Mouse (Mus musculus): ENCODE data around the gene Timp2. TPM values are rescaled to one million over a fixed set of nuclear protein-coding genes. Genes with fewer than 3 reads are reported as not detected.

The Timp2 gene
- total RNA-seq, 1 experiment from 2014 or later = 23.0 TPM

Other genes with a start within 250 kb of the Timp2 start
- 0.10 and 1.1 TPM in 2 replicates for gene Dnah17, start 225.1 kb downstream of the Timp2 start, total RNA-seq (2017)
- 31.0 and 48.1 TPM in 2 replicates for gene Cyth1, start 107.1 kb downstream of the Timp2 start, total RNA-seq (2017)
- gene Usp36, start 65.5 kb downstream of the Timp2 start, total RNA-seq (2017) = 20.8 and 22.6 TPM in 2 replicates
- gene Cep295nl, start 13.2 kb downstream of the Timp2 start, total RNA-seq (2017) = 1.5 and 1.8 TPM in 2 replicates
- gene Lgals3bp, start 46.4 kb upstream of the Timp2 start, total RNA-seq (2017) = 133 and 164 TPM in 2 replicates
- 19.4 and 22.5 TPM in 2 replicates for gene Cant1, start 63.3 kb upstream of the Timp2 start, total RNA-seq (2017)
- gene C1qtnf1, start 72.5 kb upstream of the Timp2 start, total RNA-seq (2017) = not detected in 2 replicates
- gene Engase, start 121.1 kb upstream of the Timp2 start, total RNA-seq (2017) = 5.9 and 6.7 TPM in 2 replicates

Measured in hematopoietic stem cell, adult 5-6 weeks (primary cell).